Mouse (Mus musculus): ENCODE measurements at regions not wholly inside any gene's neighbourhood (a gene's known extent, or its start where the extent isn't known, plus 50 kb on each side); places are given as distances from the start of the nearest gene placed in this dataset.

- Histone ChIP-seq H3K4me1 (no peaks in the 10 kb centered on the region), H3K27me3 (ENCODE audit: low read depth, poor library complexity, severe bottlenecking) (no peaks in the 10 kb centered on the region), H3K9me3 (replicated peaks) (no peaks in the 10 kb centered on the region), H3K36me3 (no peaks in the 10 kb centered on the region), H3K4me3 (no peak overlapping the region), H3K27ac (no peak overlapping the region)
- no peak for DNase-seq (ENCODE audit: low spot score)
- 87% methylated on average over 15 of the region's 15 CpGs for WGBS
Measured at GRCm38 (mm10) chr15:50246418-50247186, 3638.1 kb upstream of the Gm7489 start.

DNA sequence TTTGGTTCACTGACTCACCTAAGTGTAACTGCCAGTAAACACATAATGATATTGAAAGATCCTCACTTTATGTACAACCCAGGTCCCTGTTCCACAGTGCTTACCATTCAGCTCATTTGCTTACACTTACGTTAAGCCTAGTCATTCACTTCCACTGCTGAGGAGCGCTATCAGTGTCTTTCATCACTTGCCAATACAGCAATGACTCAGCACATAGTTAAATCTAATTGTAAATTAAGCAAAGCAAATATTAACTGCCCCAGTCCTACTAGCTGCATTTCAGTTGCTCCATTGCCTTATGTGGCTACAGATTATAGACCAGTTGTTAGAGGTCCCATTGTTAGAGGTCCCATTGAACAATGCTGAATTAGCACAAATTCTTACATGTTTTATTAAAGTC lies 3624.6 kb upstream of the Gm7489 start:
- no peaks in the 10 kb centered on the region for H3K36me3 ChIP-seq

DNA sequence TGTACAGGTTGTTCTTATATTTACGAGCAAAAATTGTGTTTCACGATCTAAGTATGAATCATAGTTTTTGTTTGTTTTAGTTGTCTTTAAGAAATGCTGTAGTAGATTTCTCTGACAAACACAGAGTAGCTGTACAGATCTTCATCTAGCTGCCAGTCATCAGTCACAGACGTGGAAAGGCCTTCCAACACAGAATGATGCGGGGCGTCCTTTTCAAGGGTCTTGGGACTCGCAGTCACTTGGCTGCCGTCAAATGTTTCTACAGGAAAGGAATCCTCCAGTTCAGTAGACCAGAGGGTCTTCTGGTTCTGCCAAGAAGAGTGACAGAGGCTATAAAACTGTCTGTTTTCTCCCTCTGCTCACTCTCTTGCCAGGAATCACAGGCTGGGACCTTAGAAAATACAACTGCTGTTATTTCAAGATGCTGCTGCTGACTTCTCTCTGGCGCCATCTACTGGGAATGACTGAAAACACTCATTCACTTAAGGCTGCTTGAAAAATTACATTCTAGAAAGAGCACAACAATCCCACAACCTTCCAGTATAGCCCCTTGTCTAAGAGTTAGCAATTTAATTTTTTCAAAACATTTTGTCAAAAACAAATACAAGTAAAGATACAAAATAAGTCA lies 3623.3 kb upstream of the Gm7489 start:
- H3K4me3 ChIP-seq: no peak overlapping the region
- no peaks in the 10 kb centered on the region for H3K4me1 ChIP-seq
- DNase-seq (ENCODE audit: low spot score): peak; percentile 42
- H3K27me3 ChIP-seq (ENCODE audit: low read depth, poor library complexity, severe bottlenecking): no peaks in the 10 kb centered on the region
- no peaks in the 10 kb centered on the region for H3K9me3 ChIP-seq (replicated peaks)
- no peaks in the 10 kb centered on the region for H3K36me3 ChIP-seq
- 73% methylated on average over 8 of the region's 8 CpGs for whole genome bisulfite sequencing
- no peak overlapping the region for H3K27ac ChIP-seq

More for the DNA sequence above, 3624.6 kb upstream of the Gm7489 start:
- Histone ChIP-seq H3K4me3 (no peak overlapping the region), H3K9me3 (replicated peaks) (no peaks in the 10 kb centered on the region), H3K27ac (no peak overlapping the region), H3K4me1 (no peaks in the 10 kb centered on the region), H3K27me3 (ENCODE audit: low read depth, poor library complexity, severe bottlenecking) (no peaks in the 10 kb centered on the region)
- DNase-seq (ENCODE audit: low spot score): no peak
- 89% methylated on average over 2 of the region's 2 CpGs for WGBS

- no peak overlapping the region for H3K27ac ChIP-seq
- no peak overlapping the region for H3K4me3 ChIP-seq
- no peaks in the 10 kb centered on the region for H3K9me3 ChIP-seq (replicated peaks)
- no peak for DNase-seq (ENCODE audit: low spot score)
- WGBS: 100% methylated on average over 1 of the region's 1 CpGs
- H3K27me3 ChIP-seq (ENCODE audit: low read depth, poor library complexity, severe bottlenecking): no peaks in the 10 kb centered on the region
- no peaks in the 10 kb centered on the region for H3K4me1 ChIP-seq
- no peaks in the 10 kb centered on the region for H3K36me3 ChIP-seq
Measured at GRCm38 (mm10) chr15:50267542-50267941, 3617.2 kb upstream of the Gm7489 start.

DNA sequence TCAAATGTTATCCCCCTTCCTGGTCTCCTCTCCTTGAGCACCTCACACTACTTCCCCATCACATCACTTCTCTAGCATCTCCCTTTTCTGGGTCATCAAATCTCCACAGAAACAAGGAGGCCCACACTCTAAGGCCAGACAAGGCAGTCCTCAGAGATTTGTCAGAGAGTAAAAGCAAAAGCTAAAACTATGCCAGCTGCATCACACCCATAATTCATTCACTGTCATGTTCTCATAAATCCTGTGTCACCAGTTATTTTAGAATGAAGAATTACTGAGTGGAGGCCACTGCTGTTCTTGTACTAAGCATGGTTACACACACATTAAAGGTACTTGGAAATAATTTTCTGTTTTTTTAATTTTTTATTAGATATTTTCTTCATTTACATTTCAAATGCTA lies 3613.1 kb upstream of the Gm7489 start:
- H3K27me3 ChIP-seq (ENCODE audit: low read depth, poor library complexity, severe bottlenecking): no peaks in the 10 kb centered on the region
- no peaks in the 10 kb centered on the region for H3K4me1 ChIP-seq
- DNase-seq (ENCODE audit: low spot score): no peak
- H3K9me3 ChIP-seq (replicated peaks): no peaks in the 10 kb centered on the region
- H3K27ac ChIP-seq: no peak overlapping the region
- no peak overlapping the region for H3K4me3 ChIP-seq
- no peaks in the 10 kb centered on the region for H3K36me3 ChIP-seq

DNA sequence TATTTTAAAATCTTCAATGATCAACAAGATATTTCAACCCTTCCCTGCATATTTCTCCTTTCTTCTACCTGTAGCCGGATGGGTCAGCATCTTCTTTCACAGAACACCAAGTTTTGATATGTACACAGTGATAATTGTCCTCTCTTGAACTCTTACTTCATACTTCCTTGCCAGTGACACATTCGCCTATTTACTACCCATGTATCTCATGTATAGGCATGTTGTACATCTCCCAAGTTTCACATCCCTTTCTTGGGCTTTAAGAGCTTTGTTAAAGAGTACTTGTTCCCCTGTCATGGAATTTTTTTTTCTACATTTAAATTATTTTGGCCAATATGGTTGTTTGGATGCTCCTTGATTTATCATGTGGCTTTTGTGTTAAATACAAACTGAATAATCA lies 3602.1 kb upstream of the Gm7489 start:
- DNase-seq (ENCODE audit: low spot score): no peak
- WGBS: 92% methylated on average over 2 of the region's 2 CpGs
- Histone ChIP-seq H3K4me1 (no peaks in the 10 kb centered on the region), H3K9me3 (replicated peaks) (no peaks in the 10 kb centered on the region), H3K4me3 (no peak overlapping the region), H3K27ac (no peak overlapping the region), H3K27me3 (ENCODE audit: low read depth, poor library complexity, severe bottlenecking) (no peaks in the 10 kb centered on the region), H3K36me3 (no peaks in the 10 kb centered on the region)

DNA sequence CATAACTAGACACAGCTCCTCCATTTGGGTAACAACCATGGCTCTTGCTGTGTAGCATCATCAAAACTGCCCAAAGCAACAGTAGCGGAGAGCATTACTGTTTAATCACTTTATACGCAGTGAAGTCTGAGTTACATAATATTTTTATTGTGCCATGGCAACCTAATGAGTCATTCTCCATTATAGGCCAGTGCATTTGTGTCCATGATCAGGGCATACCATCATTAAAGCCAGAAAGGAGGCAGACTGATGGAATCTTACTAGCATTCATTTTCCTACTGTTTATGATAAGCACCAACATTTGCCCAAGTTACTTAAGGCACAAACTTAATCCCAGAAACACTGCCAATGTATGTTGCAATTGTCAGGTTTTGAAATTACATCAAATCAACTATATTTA lies 3601.2 kb upstream of the Gm7489 start:
- Histone ChIP-seq H3K4me3 (no peak overlapping the region), H3K27me3 (ENCODE audit: low read depth, poor library complexity, severe bottlenecking) (no peaks in the 10 kb centered on the region), H3K36me3 (no peaks in the 10 kb centered on the region), H3K27ac (no peak overlapping the region), H3K4me1 (no peaks in the 10 kb centered on the region), H3K9me3 (replicated peaks) (no peaks in the 10 kb centered on the region)
- no peak for DNase-seq (ENCODE audit: low spot score)
- WGBS: 93% methylated on average over 2 of the region's 2 CpGs

GRCm38 (mm10) chr15:50301831-50302230 lies 3582.9 kb upstream of the Gm7489 start:
- Histone ChIP-seq H3K4me1 (no peaks in the 10 kb centered on the region), H3K27ac (no peak overlapping the region), H3K9me3 (replicated peaks) (no peaks in the 10 kb centered on the region), H3K27me3 (ENCODE audit: low read depth, poor library complexity, severe bottlenecking) (no peaks in the 10 kb centered on the region), H3K4me3 (no peak overlapping the region), H3K36me3 (no peaks in the 10 kb centered on the region)
- no peak for DNase-seq (ENCODE audit: low spot score)
- 88% methylated on average over 3 of the region's 3 CpGs for WGBS

GRCm38 (mm10) chr15:50304085-50304484 lies 3580.6 kb upstream of the Gm7489 start:
- H3K36me3 ChIP-seq: no peaks in the 10 kb centered on the region
- WGBS: 95% methylated on average over 4 of the region's 4 CpGs
- no peaks in the 10 kb centered on the region for H3K9me3 ChIP-seq (replicated peaks)
- H3K4me1 ChIP-seq: no peaks in the 10 kb centered on the region
- H3K4me3 ChIP-seq: no peak overlapping the region
- no peak overlapping the region for H3K27ac ChIP-seq
- no peaks in the 10 kb centered on the region for H3K27me3 ChIP-seq (ENCODE audit: low read depth, poor library complexity, severe bottlenecking)
- DNase-seq (ENCODE audit: low spot score): no peak

DNA sequence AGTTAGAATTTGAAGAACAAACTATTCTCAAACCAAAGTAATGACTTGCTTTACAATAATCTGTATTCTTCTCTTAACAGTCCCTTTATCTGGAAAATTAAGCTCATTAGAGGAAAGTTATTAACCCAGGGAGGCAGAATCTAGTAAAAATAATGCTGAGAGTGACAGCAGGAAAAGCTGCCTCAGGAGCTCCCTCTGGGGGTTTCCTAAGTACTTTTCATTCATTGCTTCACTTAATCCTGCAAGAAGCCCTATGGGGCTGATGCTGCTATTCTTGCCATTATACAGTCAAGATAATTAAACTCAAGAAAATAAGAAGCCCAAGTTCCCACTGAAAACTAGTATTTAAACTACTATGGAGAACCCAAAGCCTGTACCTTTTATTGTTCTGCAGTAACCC lies 3563.9 kb upstream of the Gm7489 start:
- Histone ChIP-seq H3K4me3 (no peak overlapping the region), H3K9me3 (replicated peaks) (no peaks in the 10 kb centered on the region), H3K4me1 (no peaks in the 10 kb centered on the region), H3K27me3 (ENCODE audit: low read depth, poor library complexity, severe bottlenecking) (no peaks in the 10 kb centered on the region), H3K36me3 (no peaks in the 10 kb centered on the region), H3K27ac (no peak overlapping the region)
- no peak for DNase-seq (ENCODE audit: low spot score)

- H3K27ac ChIP-seq: no peak overlapping the region
- H3K4me3 ChIP-seq: no peak overlapping the region
- H3K36me3 ChIP-seq: no peaks in the 10 kb centered on the region
- 92% methylated on average over 5 of the region's 5 CpGs for WGBS
- H3K27me3 ChIP-seq (ENCODE audit: low read depth, poor library complexity, severe bottlenecking): no peaks in the 10 kb centered on the region
- no peaks in the 10 kb centered on the region for H3K9me3 ChIP-seq (replicated peaks)
- H3K4me1 ChIP-seq: no peaks in the 10 kb centered on the region
- DNase-seq (ENCODE audit: low spot score): no peak
Measured at GRCm38 (mm10) chr15:50345536-50345935, 3539.2 kb upstream of the Gm7489 start.

- H3K36me3 ChIP-seq: no peaks in the 10 kb centered on the region
- H3K4me1 ChIP-seq: no peaks in the 10 kb centered on the region
- no peak for DNase-seq (ENCODE audit: low spot score)
- H3K9me3 ChIP-seq (replicated peaks): no peaks in the 10 kb centered on the region
- H3K4me3 ChIP-seq: no peak overlapping the region
- H3K27me3 ChIP-seq (ENCODE audit: low read depth, poor library complexity, severe bottlenecking): no peaks in the 10 kb centered on the region
- WGBS: 93% methylated on average over 2 of the region's 2 CpGs
- no peak overlapping the region for H3K27ac ChIP-seq
Measured at GRCm38 (mm10) chr15:50346953-50347352, 3537.8 kb upstream of the Gm7489 start.

GRCm38 (mm10) chr15:50360033-50360988 lies 3524.4 kb upstream of the Gm7489 start:
- Histone ChIP-seq H3K27ac (no peak overlapping the region), H3K4me3 (no peak overlapping the region), H3K9me3 (replicated peaks) (no peaks in the 10 kb centered on the region), H3K27me3 (ENCODE audit: low read depth, poor library complexity, severe bottlenecking) (no peaks in the 10 kb centered on the region), H3K36me3 (no peaks in the 10 kb centered on the region), H3K4me1 (no peaks in the 10 kb centered on the region)
- WGBS: 92% methylated on average over 5 of the region's 5 CpGs
- no peak for DNase-seq (ENCODE audit: low spot score)

Measured in limb, embryonic 10.5 days (tissue).